25 mouse cellular contexts compared by ENCODE assay signal in genomic region chr6:120023746-120024145, GRCm38 (mm10).
"Had no signal": no experiment of that assay in that cellular context is flagged by ENCODE, and none has a peak within 500 bp of the region (broad histone marks: within the 10 kb centered on the region; RNA-seq: fewer than 3 reads in every experiment).

No protein-coding gene starts in this region.

- H3K27me3 ChIP-seq: heart, embryonic 13.5 days; heart, embryonic 15.5 days; hindbrain, embryonic 12.5 days; intestine, embryonic 15.5 days; limb, embryonic 12.5 days; liver, embryonic 13.5 days had no signal

- DNase-seq: gastrocnemius, postnatal 10 days; gastrocnemius, postnatal 36 days; heart, adult 11 months; heart, adult 2 months; heart, postnatal 4 days; kidney, adult 18-20 months; kidney, adult 8-10 months; kidney, postnatal 10 days; kidney, postnatal 25 days; kidney, postnatal 4 days; liver, embryonic 13.5 days had no signal

- H3K4me3 ChIP-seq: heart, adult 2 months; heart, embryonic 13.5 days; heart, embryonic 15.5 days; hindbrain, embryonic 10.5 days; hindbrain, embryonic 12.5 days; intestine, embryonic 15.5 days; layer of hippocampus, adult 2 months; left cerebral cortex, adult 2 months; limb, embryonic 10.5 days; limb, embryonic 12.5 days; liver, embryonic 13.5 days had no signal

- ATAC-seq: hindbrain, embryonic 16.5 days; inflammation-experienced regulatory T-cells, adult 6 months; intestine, embryonic 15.5 days; intestine, postnatal 0 days had no signal

- H3K4me2 ChIP-seq: heart, embryonic 11.5 days; heart, embryonic 13.5 days; heart, embryonic 15.5 days; hindbrain, embryonic 12.5 days; hindbrain, embryonic 14.5 days; intestine, embryonic 15.5 days; limb, embryonic 12.5 days; liver, embryonic 13.5 days had no signal

- H3K4me1 ChIP-seq: hindbrain, embryonic 10.5 days; hindbrain, embryonic 12.5 days; intestine, embryonic 15.5 days; limb, embryonic 10.5 days; limb, embryonic 12.5 days had no signal

- H3K9ac ChIP-seq: heart, embryonic 13.5 days; heart, embryonic 15.5 days; hindbrain, embryonic 12.5 days; hindbrain, embryonic 14.5 days; intestine, embryonic 15.5 days; limb, embryonic 12.5 days; liver, embryonic 13.5 days had no signal

- H3K9me3 ChIP-seq: heart, embryonic 13.5 days; heart, embryonic 15.5 days; hindbrain, embryonic 12.5 days; intestine, embryonic 15.5 days; limb, embryonic 10.5 days; liver, embryonic 13.5 days had no signal

- H3K27ac ChIP-seq: heart, adult 2 months; heart, embryonic 13.5 days; heart, embryonic 15.5 days; hindbrain, embryonic 10.5 days; hindbrain, embryonic 12.5 days; hindbrain, embryonic 14.5 days; intestine, embryonic 15.5 days; layer of hippocampus, adult 2 months; left cerebral cortex, adult 2 months; limb, embryonic 10.5 days; limb, embryonic 12.5 days had no signal
